Mouse (Mus musculus) liver, embryonic 13.5 days (tissue): Measurements from ENCODE around the gene Hspb9. TPM values are rescaled to one million over a fixed set of nuclear protein-coding genes. Genes with fewer than 3 reads are reported as not detected.

Experiments used
- ATAC-seq: fragments of 200-750 bp; cut with Nextera tagmentation; 2 replicates; pipeline ENCODE4 v1.8.0; 2017; ENCODE audit warnings: low read depth, mild to moderate bottlenecking, moderate number of reproducible peaks, moderate library complexity
- DNase-seq: peaks from one replicate; pipeline ENCODE4 v3.0.0; 2022
- H3K27ac ChIP-seq: fragments of 300-500 bp; sonication (generic); 2 replicates; pipeline ENCODE4 v1.5.1; 2015; ENCODE audit warnings: moderate library complexity, mild to moderate bottlenecking, inconsistent platforms
- H3K27me3 ChIP-seq: fragments of 300-500 bp; sonication (generic); 2 replicates; pipeline ENCODE4 v1.6.1; 2015; ENCODE audit warnings: mild to moderate bottlenecking, inconsistent platforms
- H3K36me3 ChIP-seq: fragments of 300-500 bp; sonication (generic); 2 replicates; pipeline ENCODE4 v1.6.1; 2015; ENCODE audit warnings: mild to moderate bottlenecking, inconsistent platforms
- H3K4me1 ChIP-seq: fragments of 300-500 bp; sonication (generic); replicated peaks from 2 replicates; pipeline ENCODE4 v1.6.1; 2015; ENCODE audit warnings: inconsistent platforms
- H3K4me2 ChIP-seq: fragments of 300-500 bp; sonication (generic); 2 replicates; pipeline ENCODE4 v1.6.1; 2015; ENCODE audit warnings: inconsistent platforms, mild to moderate bottlenecking, moderate library complexity
- H3K4me3 ChIP-seq: fragments of 300-500 bp; sonication (generic); replicated peaks from 2 replicates; pipeline ENCODE4 v1.5.1; 2015; ENCODE audit warnings: mild to moderate bottlenecking, inconsistent platforms
- H3K9ac ChIP-seq: fragments of 300-500 bp; sonication (generic); 2 replicates; pipeline ENCODE4 v1.6.1; 2015; ENCODE audit warnings: mild to moderate bottlenecking, inconsistent platforms
- H3K9me3 ChIP-seq: fragments of 300-500 bp; sonication (generic); replicated peaks from 2 replicates; pipeline ENCODE4 v1.6.1; 2016; ENCODE audit warnings: inconsistent platforms
- WGBS: fragments of 180-500 bp; shearing (Covaris S2); methylation state at CpG from one replicate; pipeline ENCODE4 v1.1.7; 2015; ENCODE audit not compliant: insufficient replicate concordance; 5-methylcytosine and 5-hydroxymethylcytosine counted together
- polyA plus RNA-seq: library from polyadenylated mRNA; unstranded; fragments of >200 nt; fragmentation: Nextera tagmentation; extraction: Ambion mirVana; gene quantifications from 2 replicates; pipeline ENCODE4 v1.2.1, GENCODE M21; 2015

Hspb9 gene
- polyA plus RNA-seq, 1 experiment from 2014 or later, result 0.43 TPM

- Histone ChIP-seq H3K4me2 (peak within 1 kb of the TSS; percentile 62), H3K27ac (no peak within 1 kb of the TSS), H3K9me3 (no peaks in the 10 kb centered on the region), H3K9ac (peak within 1 kb of the TSS; percentile 17; the same call in 1 of the 2 replicates), H3K36me3 (no peaks in the 10 kb centered on the region), H3K4me3 (peak within 1 kb of the TSS; percentile 35), H3K27me3 (peaks cover 39% of the 10 kb centered on the region), H3K4me1 (peaks cover 15% of the 10 kb centered on the region)
- DNase-seq (no peak), ATAC-seq (0 out of 2 replicates have a peak, but pooled peaks have one; percentile 31)
- 1% methylated on average over 23 of the region's 23 CpGs for WGBS
Observed at GRCm38 (mm10) chr11:100692164-100692616, 21.5 kb upstream of the Hspb9 start, which contains the start of gene Zfp385c. Zfp385c (minus strand) TSS chr11:100692455.

- no peaks in the 10 kb centered on the region for H3K36me3 ChIP-seq
- peaks cover 39% of the 10 kb centered on the region for H3K27me3 ChIP-seq
- H3K4me2 ChIP-seq, result no peak overlapping the region
- H3K9ac ChIP-seq, result no peak overlapping the region
- H3K9me3 ChIP-seq, result no peaks in the 10 kb centered on the region
- ATAC-seq (no peak), DNase-seq (no peak)
- no peak overlapping the region for H3K27ac ChIP-seq
- H3K4me1 ChIP-seq, result peaks cover 15% of the 10 kb centered on the region
- H3K4me3 ChIP-seq, result no peak overlapping the region
- 34% methylated on average over 5 of the region's 5 CpGs for WGBS
Observed at GRCm38 (mm10) chr11:100693154-100693553, 20.5 kb upstream of the Hspb9 start.

- no peak overlapping the region for H3K9ac ChIP-seq
- H3K27ac ChIP-seq, result no peak overlapping the region
- peaks cover 15% of the 10 kb centered on the region for H3K4me1 ChIP-seq
- H3K4me2 ChIP-seq, result no peak overlapping the region
- ATAC-seq, result no peak
- H3K36me3 ChIP-seq, result no peaks in the 10 kb centered on the region
- peak; percentile 50 for DNase-seq
- H3K9me3 ChIP-seq, result no peaks in the 10 kb centered on the region
- H3K27me3 ChIP-seq, result peaks cover 36% of the 10 kb centered on the region
- no peak overlapping the region for H3K4me3 ChIP-seq
- 30% methylated on average over 5 of the region's 5 CpGs for WGBS
Observed at GRCm38 (mm10) chr11:100694926-100695325, 18.7 kb upstream of the Hspb9 start.

GRCm38 (mm10) chr11:100697921-100698320, 15.7 kb upstream of the Hspb9 start:
- peaks cover 6% of the 10 kb centered on the region for H3K27me3 ChIP-seq
- peaks cover 21% of the 10 kb centered on the region for H3K4me1 ChIP-seq
- no peak overlapping the region for H3K4me2 ChIP-seq
- no peak for DNase-seq
- no peaks in the 10 kb centered on the region for H3K36me3 ChIP-seq
- H3K9ac ChIP-seq, result no peak overlapping the region
- no peak for ATAC-seq
- 64% methylated on average over 7 of the region's 7 CpGs for WGBS
- no peaks in the 10 kb centered on the region for H3K9me3 ChIP-seq
- H3K4me3 ChIP-seq, result no peak overlapping the region
- H3K27ac ChIP-seq, result no peak overlapping the region

- H3K9me3 ChIP-seq, result no peaks in the 10 kb centered on the region
- 71% methylated on average over 3 of the region's 3 CpGs for WGBS
Observed at GRCm38 (mm10) chr11:100700710-100701109, 12.9 kb upstream of the Hspb9 start.

GRCm38 (mm10) chr11:100701301-100701700, 12.3 kb upstream of the Hspb9 start:
- peak; percentile 68 for DNase-seq
- Histone ChIP-seq H3K27ac (no peak overlapping the region), H3K4me1 (peaks cover 42% of the 10 kb centered on the region), H3K9ac (no peak overlapping the region), H3K36me3 (peaks cover 18% of the 10 kb centered on the region), H3K4me2 (peak overlapping the region; percentile 52), H3K27me3 (no peaks in the 10 kb centered on the region), H3K9me3 (no peaks in the 10 kb centered on the region), H3K4me3 (peak overlapping the region; percentile 40)
- peak; percentile 47 for ATAC-seq
- 10% methylated on average over 14 of the region's 14 CpGs for WGBS

More at GRCm38 (mm10) chr11:100700710-100701109, 12.9 kb upstream of the Hspb9 start:
- H3K27me3 ChIP-seq, result no peaks in the 10 kb centered on the region
- H3K4me2 ChIP-seq, result peak overlapping the region; percentile 52; the same call in 1 of the 2 replicates
- no peak overlapping the region for H3K9ac ChIP-seq
- DNase-seq, result no peak
- no peak overlapping the region for H3K4me3 ChIP-seq
- H3K27ac ChIP-seq, result no peak overlapping the region
- ATAC-seq, result no peak
- peaks cover 42% of the 10 kb centered on the region for H3K4me1 ChIP-seq
- peaks cover 12% of the 10 kb centered on the region for H3K36me3 ChIP-seq

GRCm38 (mm10) chr11:100702081-100702851, 11.4 kb upstream of the Hspb9 start:
- Histone ChIP-seq H3K36me3 (peaks cover 28% of the 10 kb centered on the region), H3K4me3 (peak overlapping the region; percentile 45), H3K4me2 (peak overlapping the region; percentile 67), H3K27me3 (no peaks in the 10 kb centered on the region), H3K9ac (peak overlapping the region; percentile 30), H3K9me3 (no peaks in the 10 kb centered on the region), H3K27ac (no peak overlapping the region), H3K4me1 (peaks cover 42% of the 10 kb centered on the region)
- WGBS, result 39% methylated on average over 19 of the region's 19 CpGs
- ATAC-seq (0 out of 2 replicates have a peak, but pooled peaks have one; percentile 1), DNase-seq (peak; percentile 41)

GRCm38 (mm10) chr11:100702906-100703305, 10.7 kb upstream of the Hspb9 start:
- H3K36me3 ChIP-seq, result peaks cover 34% of the 10 kb centered on the region
- peak overlapping the region; percentile 45 for H3K4me3 ChIP-seq
- H3K9me3 ChIP-seq, result no peaks in the 10 kb centered on the region
- peak overlapping the region; percentile 30 for H3K9ac ChIP-seq
- H3K27ac ChIP-seq, result no peak overlapping the region; the same call in 1 of the 2 replicates
- DNase-seq (no peak), ATAC-seq (no peak)
- H3K27me3 ChIP-seq, result no peaks in the 10 kb centered on the region
- 36% methylated on average over 7 of the region's 7 CpGs for WGBS
- peak overlapping the region; percentile 67 for H3K4me2 ChIP-seq
- peaks cover 42% of the 10 kb centered on the region for H3K4me1 ChIP-seq

- no peaks in the 10 kb centered on the region for H3K27me3 ChIP-seq
- peaks cover 39% of the 10 kb centered on the region for H3K36me3 ChIP-seq
- ATAC-seq (no peak), DNase-seq (no peak)
- H3K4me1 ChIP-seq, result peaks cover 42% of the 10 kb centered on the region
- no peak overlapping the region for H3K9ac ChIP-seq
- H3K9me3 ChIP-seq, result no peaks in the 10 kb centered on the region
- H3K4me2 ChIP-seq, result peak overlapping the region; percentile 67
- 0 out of 2 replicates have a peak overlapping the region, but pooled peaks have one; percentile 45 for H3K4me3 ChIP-seq
- no peak overlapping the region; the same call in 1 of the 2 replicates for H3K27ac ChIP-seq
- 61% methylated on average over 11 of the region's 11 CpGs for WGBS
Observed at GRCm38 (mm10) chr11:100703366-100703765, 10.3 kb upstream of the Hspb9 start.

GRCm38 (mm10) chr11:100703851-100704531, 9.7 kb upstream of the Hspb9 start, which contains the start of gene Dhx58:
Dhx58 (minus strand) TSS chr11:100704271.
- Histone ChIP-seq H3K4me3 (peak within 1 kb of the TSS; percentile 45), H3K27me3 (no peaks in the 10 kb centered on the region), H3K27ac (no peak within 1 kb of the TSS; the same call in 1 of the 2 replicates), H3K9ac (peak within 1 kb of the TSS; percentile 49; the same call in 1 of the 2 replicates), H3K9me3 (no peaks in the 10 kb centered on the region), H3K36me3 (peaks cover 45% of the 10 kb centered on the region), H3K4me2 (peak within 1 kb of the TSS; percentile 67), H3K4me1 (peaks cover 42% of the 10 kb centered on the region)
- DNase-seq, result no peak
- ATAC-seq, result no peak
- 51% methylated on average over 7 of the region's 7 CpGs for WGBS

GRCm38 (mm10) chr11:100705095-100705747, 8.4 kb upstream of the Hspb9 start:
- Histone ChIP-seq H3K9ac (no peak overlapping the region), H3K27me3 (no peaks in the 10 kb centered on the region), H3K4me1 (peaks cover 42% of the 10 kb centered on the region), H3K4me3 (no peak overlapping the region), H3K36me3 (peaks cover 57% of the 10 kb centered on the region), H3K4me2 (no peak overlapping the region), H3K27ac (no peak overlapping the region), H3K9me3 (no peaks in the 10 kb centered on the region)
- 87% methylated on average over 23 of the region's 23 CpGs for WGBS
- no peak for ATAC-seq
- no peak for DNase-seq
